Mouse (Mus musculus) brain, embryonic 18.5 days (tissue): ENCODE measurements at regions not wholly inside any gene's neighbourhood (a gene's known extent, or its start where the extent isn't known, plus 50 kb on each side); places are given as distances from the start of the nearest gene placed in this dataset.

Experiments
- DNase-seq: peaks from one replicate; pipeline ENCODE4 v3.0.0-alpha.2; 2012; ENCODE audit warnings: low read depth, low spot score

- no peak for DNase-seq
Observed at GRCm38 (mm10) chr2:43404163-43404967, 150.8 kb upstream of the Kynu start.

GRCm38 (mm10) chr2:43437251-43437650 is 117.9 kb upstream of the Kynu start:
- no peak for DNase-seq

GRCm38 (mm10) chr2:43455158-43455873 is 99.8 kb upstream of the Kynu start:
- DNase-seq, result no peak

- no peak for DNase-seq
Observed at GRCm38 (mm10) chr2:43469161-43469560, 86.0 kb upstream of the Kynu start.

- DNase-seq, result no peak
Observed at GRCm38 (mm10) chr2:43469893-43470292, 85.2 kb upstream of the Kynu start.

GRCm38 (mm10) chr2:43478494-43478893 is 76.6 kb upstream of the Kynu start:
- no peak for DNase-seq

- no peak for DNase-seq
Observed at GRCm38 (mm10) chr2:43479871-43480270, 75.3 kb upstream of the Kynu start.
